Mouse (Mus musculus): ENCODE measurements around the gene Hnrnpul2. TPM values are rescaled to one million over a fixed set of nuclear protein-coding genes. Genes with fewer than 3 reads are reported as not detected.

Gene Hnrnpul2
- polyA plus RNA-seq, 1 experiment, result 120 TPM

Other genes with a start within 250 kb of the Hnrnpul2 start
- gene Slc22a8, start 228.8 kb upstream of the Hnrnpul2 start, polyA plus RNA-seq (2012; ENCODE audit: low replicate concordance), result not detected in 2 replicates
- gene Slc22a6, start 202.0 kb upstream of the Hnrnpul2 start, polyA plus RNA-seq (2012; ENCODE audit: low replicate concordance), result not detected in 2 replicates
- gene Chrm1, start 156.2 kb upstream of the Hnrnpul2 start, polyA plus RNA-seq (2012; ENCODE audit: low replicate concordance), result not detected in 2 replicates
- 129 and 167 TPM in 2 replicates for gene Slc3a2, start 96.6 kb upstream of the Hnrnpul2 start, polyA plus RNA-seq (2012; ENCODE audit: low replicate concordance)
- 21.6 and 29.2 TPM in 2 replicates for gene Wdr74, start 84.2 kb upstream of the Hnrnpul2 start, polyA plus RNA-seq (2012; ENCODE audit: low replicate concordance)
- not detected in 2 replicates for gene 1700092M07Rik, start 79.3 kb upstream of the Hnrnpul2 start, polyA plus RNA-seq (2012; ENCODE audit: low replicate concordance)
- gene Stx5a, start 78.6 kb upstream of the Hnrnpul2 start, polyA plus RNA-seq (2012; ENCODE audit: low replicate concordance), result 17.5 and 22.6 TPM in 2 replicates
- 39.0 and 42.9 TPM in 2 replicates for gene Nxf1, start 62.9 kb upstream of the Hnrnpul2 start, polyA plus RNA-seq (2012; ENCODE audit: low replicate concordance)
- 69.6 and 147 TPM in 2 replicates for gene Tmem223, start 49.0 kb upstream of the Hnrnpul2 start, polyA plus RNA-seq (2012; ENCODE audit: low replicate concordance)
- 19.3 and 85.5 TPM in 2 replicates for gene Tmem179b, start 45.5 kb upstream of the Hnrnpul2 start, polyA plus RNA-seq (2012; ENCODE audit: low replicate concordance)
- gene Taf6l, start 33.6 kb upstream of the Hnrnpul2 start, polyA plus RNA-seq (2012; ENCODE audit: low replicate concordance), result 47.7 and 56.1 TPM in 2 replicates
- 4.5 and 17.9 TPM in 2 replicates for gene Polr2g, start 21.4 kb upstream of the Hnrnpul2 start, polyA plus RNA-seq (2012; ENCODE audit: low replicate concordance)
- gene Zbtb3, start 17.5 kb upstream of the Hnrnpul2 start, polyA plus RNA-seq (2012; ENCODE audit: low replicate concordance), result 0.39 and 2.0 TPM in 2 replicates
- gene Ttc9c, start 677 bp upstream of the Hnrnpul2 start, polyA plus RNA-seq (2012; ENCODE audit: low replicate concordance), result 4.0 and 4.6 TPM in 2 replicates
- gene AC129217.1, start 9.8 kb downstream of the Hnrnpul2 start, polyA plus RNA-seq (2012; ENCODE audit: low replicate concordance), result 40.3 and 101 TPM in 2 replicates
- 36.5 and 111 TPM in 2 replicates for gene Bscl2, start 17.5 kb downstream of the Hnrnpul2 start, polyA plus RNA-seq (2012; ENCODE audit: low replicate concordance)
- gene Gng3, start 19.2 kb downstream of the Hnrnpul2 start, polyA plus RNA-seq (2012; ENCODE audit: low replicate concordance), result not detected in 2 replicates
- gene Lrrn4cl, start 30.8 kb downstream of the Hnrnpul2 start, polyA plus RNA-seq (2012; ENCODE audit: low replicate concordance), result 0.09 and 0.24 TPM in 2 replicates
- 78.0 and 79.9 TPM in 2 replicates for gene Ubxn1, start 51.5 kb downstream of the Hnrnpul2 start, polyA plus RNA-seq (2012; ENCODE audit: low replicate concordance)
- gene Uqcc3, start 60.9 kb downstream of the Hnrnpul2 start, polyA plus RNA-seq (2012; ENCODE audit: low replicate concordance), result 10.7 and 29.9 TPM in 2 replicates
- gene Lbhd1, start 63.7 kb downstream of the Hnrnpul2 start, polyA plus RNA-seq (2012; ENCODE audit: low replicate concordance), result 1.7 TPM in 1 of 2 replicates, not detected in the other
- gene Gm49403, start 63.9 kb downstream of the Hnrnpul2 start, polyA plus RNA-seq (2012; ENCODE audit: low replicate concordance), result not detected in 2 replicates
- 12.1 and 24.9 TPM in 2 replicates for gene 1810009A15Rik, start 68.8 kb downstream of the Hnrnpul2 start, polyA plus RNA-seq (2012; ENCODE audit: low replicate concordance)
- 0.92 and 16.1 TPM in 2 replicates for gene Gm49416, start 68.9 kb downstream of the Hnrnpul2 start, polyA plus RNA-seq (2012; ENCODE audit: low replicate concordance)
- gene Ints5, start 73.0 kb downstream of the Hnrnpul2 start, polyA plus RNA-seq (2012; ENCODE audit: low replicate concordance), result 35.0 and 93.2 TPM in 2 replicates
- 35.8 and 36.8 TPM in 2 replicates for gene Ganab, start 78.1 kb downstream of the Hnrnpul2 start, polyA plus RNA-seq (2012; ENCODE audit: low replicate concordance)
- 110 and 144 TPM in 2 replicates for gene B3gat3, start 100.4 kb downstream of the Hnrnpul2 start, polyA plus RNA-seq (2012; ENCODE audit: low replicate concordance)
- 28.2 and 31.8 TPM in 2 replicates for gene Rom1, start 109.3 kb downstream of the Hnrnpul2 start, polyA plus RNA-seq (2012; ENCODE audit: low replicate concordance)
- 92.9 and 101 TPM in 2 replicates for gene Eml3, start 109.5 kb downstream of the Hnrnpul2 start, polyA plus RNA-seq (2012; ENCODE audit: low replicate concordance)
- gene Mta2, start 121.9 kb downstream of the Hnrnpul2 start, polyA plus RNA-seq (2012; ENCODE audit: low replicate concordance), result 33.6 and 60.7 TPM in 2 replicates
- 41.2 and 58.4 TPM in 2 replicates for gene Tut1, start 133.8 kb downstream of the Hnrnpul2 start, polyA plus RNA-seq (2012; ENCODE audit: low replicate concordance)
- gene Eef1g, start 147.0 kb downstream of the Hnrnpul2 start, polyA plus RNA-seq (2012; ENCODE audit: low replicate concordance), result 34.0 and 130 TPM in 2 replicates
- gene Ahnak, start 169.3 kb downstream of the Hnrnpul2 start, polyA plus RNA-seq (2012; ENCODE audit: low replicate concordance), result 6.4 and 8.8 TPM in 2 replicates